Mouse (Mus musculus) cerebral cortex, adult 2 months (tissue): Measurements from ENCODE around the gene Btbd1.

Source experiments
- WGBS: fragments of 180-500 bp; shearing (Covaris S2); methylation state at CpG from one replicate; pipeline ENCODE4 v1.1.7; 2018; 5-methylcytosine and 5-hydroxymethylcytosine counted together

Btbd1 gene

GRCm38 (mm10) chr7:81777667-81778218, 51.5 kb downstream of the Btbd1 start:
- 55% methylated on average over 10 of the region's 10 CpGs for WGBS

- WGBS = 28% methylated on average over 5 of the region's 5 CpGs
Measured at GRCm38 (mm10) chr7:81775325-81775724, 53.9 kb downstream of the Btbd1 start.

DNA sequence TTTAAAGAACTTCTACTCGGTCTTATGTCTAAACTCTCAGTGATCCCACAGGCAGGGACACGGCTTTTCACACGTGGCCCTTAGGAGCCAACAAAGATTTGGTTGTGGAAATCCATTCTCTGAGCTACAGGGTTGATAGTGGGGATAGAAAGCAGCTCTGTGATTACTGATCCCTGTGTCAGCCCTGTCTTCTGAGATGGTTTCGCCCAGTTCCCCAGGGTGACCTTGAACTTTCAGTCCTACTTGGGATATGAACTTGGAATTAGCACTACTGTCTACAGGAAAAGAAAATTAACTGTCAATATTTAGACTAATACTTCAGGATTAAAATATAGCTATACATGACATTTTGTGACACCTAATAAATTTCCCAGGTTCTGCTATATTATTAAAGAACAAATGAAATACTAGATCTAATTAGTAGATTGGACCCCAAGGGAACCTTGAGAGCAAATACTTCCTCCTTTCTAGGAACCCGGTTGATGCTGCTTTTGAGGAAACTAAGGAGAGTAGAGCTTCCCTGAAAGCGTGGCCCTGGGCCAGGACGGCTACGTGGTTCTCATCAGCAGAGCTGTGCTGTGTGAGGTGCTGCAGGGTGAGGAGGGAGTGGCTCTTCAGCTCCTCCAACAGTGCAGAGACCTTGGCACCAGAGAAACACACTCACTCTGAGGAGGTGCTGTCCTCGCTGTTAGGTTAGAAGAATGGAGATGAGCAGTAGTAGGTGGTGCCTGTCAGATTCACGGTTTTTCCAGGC, 56.3 kb downstream of the Btbd1 start:
- WGBS = 65% methylated on average over 10 of the region's 10 CpGs

- WGBS = 2% methylated on average over 60 of the region's 60 CpGs
Measured at GRCm38 (mm10) chr7:81763110-81763845, 66.0 kb downstream of the Btbd1 start.

GRCm38 (mm10) chr7:81762180-81763109, 66.8 kb downstream of the Btbd1 start, which contains the start of gene Ramac:
Gene Ramac (plus strand): TSS chr7:81762925.
- under 1% methylated on average over 56 of the region's 56 CpGs for WGBS

- WGBS = 88% methylated on average over 3 of the region's 3 CpGs
Measured at GRCm38 (mm10) chr7:81747956-81748355, 81.3 kb downstream of the Btbd1 start.

DNA sequence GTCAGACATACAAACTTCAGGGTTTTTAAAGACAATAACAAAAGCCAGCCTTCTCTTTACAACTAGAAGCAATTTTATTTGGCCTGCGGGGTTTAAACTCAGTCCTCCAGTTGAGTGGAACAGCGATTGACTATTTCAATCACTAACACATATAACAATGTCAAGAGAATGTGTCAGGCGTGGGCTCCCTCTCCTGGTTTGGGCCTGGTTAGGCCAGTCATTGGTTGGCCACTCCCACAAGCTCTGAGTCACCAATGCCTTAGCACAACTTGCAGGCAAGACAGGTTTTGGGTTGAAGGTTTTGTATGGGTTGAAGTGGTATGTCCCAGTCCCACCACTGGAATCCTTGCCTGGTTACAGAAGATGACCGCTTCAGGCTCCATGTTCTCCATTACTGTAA, 85.1 kb downstream of the Btbd1 start:
- 79% methylated on average over 4 of the region's 4 CpGs for WGBS
